Mouse (Mus musculus): Measurements from ENCODE around the gene Snapc5. TPM values are rescaled to one million over a fixed set of nuclear protein-coding genes. Genes with fewer than 3 reads are reported as not detected.
A peak's percentile ranks its signal among the peaks of the same experiment; 100 is the strongest.
"Not testable (repeated sequence)": the region's sequence is repeated elsewhere in the genome, so short reads cannot be mapped to it uniquely, and the experiment has no call there.

Snapc5 gene
- total RNA-seq, 2 experiments from 2014 or later, result 16.9 to 19.1 TPM

- not testable (repeated sequence) for DNase-seq (ENCODE audit: extremely low spot score in 1 of 2, low spot score in 1 of 2)
Observed at GRCm38 (mm10) chr9:64198763-64199418, 19.8 kb downstream of the Snapc5 start.

DNA sequence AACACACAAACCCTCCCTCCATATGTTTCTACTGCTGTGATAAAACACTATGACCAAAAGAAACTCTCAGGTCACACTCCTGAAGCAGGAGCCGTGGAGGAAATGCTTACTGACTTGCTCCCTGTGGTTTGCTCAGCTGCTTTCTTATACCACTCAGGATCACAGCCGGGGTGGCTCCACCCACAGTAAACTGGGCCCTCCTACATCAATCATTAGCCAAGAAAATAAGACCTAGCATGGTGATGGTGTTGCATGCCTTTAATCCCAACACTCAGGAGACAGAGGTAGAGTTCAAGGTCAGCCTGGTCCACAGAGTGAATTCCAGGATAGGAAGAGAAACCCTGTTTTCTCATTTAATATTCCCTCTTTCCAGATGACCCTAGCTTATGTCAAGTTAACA lies 20.8 kb downstream of the Snapc5 start:
- no peak for DNase-seq (ENCODE audit: extremely low spot score in 1 of 2, low spot score in 1 of 2)

DNA sequence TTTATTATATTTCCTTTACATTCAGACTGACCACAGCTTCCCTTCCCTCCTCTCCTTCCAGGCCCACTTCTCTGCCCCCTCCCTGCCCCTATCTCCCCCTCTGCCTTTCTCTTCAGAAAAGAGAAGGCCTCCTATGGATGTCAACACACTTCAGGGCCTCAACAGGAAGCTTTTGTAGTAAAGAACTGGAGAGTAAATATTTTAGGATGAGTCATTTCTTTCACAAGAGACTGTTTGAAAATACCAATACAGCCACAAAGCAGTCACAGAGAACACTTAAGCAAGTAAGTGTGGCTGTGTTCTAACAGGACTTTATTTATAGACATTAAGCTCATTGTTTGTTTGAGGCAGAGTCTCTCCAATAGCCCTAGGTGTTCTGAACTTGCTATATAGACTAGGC lies 23.3 kb downstream of the Snapc5 start:
- no peak for DNase-seq (ENCODE audit: extremely low spot score in 1 of 2, low spot score in 1 of 2)

- DNase-seq (ENCODE audit: extremely low spot score in 1 of 2, low spot score in 1 of 2), result no peak
Observed at GRCm38 (mm10) chr9:64202866-64203265, 23.8 kb downstream of the Snapc5 start.

- no peak for DNase-seq (ENCODE audit: extremely low spot score in 1 of 2, low spot score in 1 of 2)
Observed at GRCm38 (mm10) chr9:64207509-64208084, 28.5 kb downstream of the Snapc5 start.

DNA sequence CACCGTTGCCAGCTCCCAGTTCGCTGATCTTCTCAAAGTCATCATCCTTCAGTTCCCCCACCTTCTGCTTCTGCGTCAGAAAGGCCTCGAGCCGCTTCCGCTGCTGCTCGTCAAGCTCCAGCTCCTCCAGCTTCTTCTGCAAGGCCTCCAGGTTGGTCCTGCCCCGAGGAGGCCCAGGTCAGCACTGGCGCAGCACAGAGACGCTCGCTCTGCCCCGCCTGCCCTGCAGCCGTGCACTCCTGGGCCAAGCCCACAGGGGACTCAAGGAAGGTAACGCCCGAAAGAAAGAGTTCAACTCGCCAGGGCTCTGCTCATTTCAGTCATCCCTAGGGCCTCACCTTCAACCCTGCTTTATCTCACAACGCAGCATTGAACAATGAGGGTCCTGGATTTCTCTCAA lies 35.4 kb downstream of the Snapc5 start:
- DNase-seq (ENCODE audit: extremely low spot score in 1 of 2, low spot score in 1 of 2), result no peak

DNA sequence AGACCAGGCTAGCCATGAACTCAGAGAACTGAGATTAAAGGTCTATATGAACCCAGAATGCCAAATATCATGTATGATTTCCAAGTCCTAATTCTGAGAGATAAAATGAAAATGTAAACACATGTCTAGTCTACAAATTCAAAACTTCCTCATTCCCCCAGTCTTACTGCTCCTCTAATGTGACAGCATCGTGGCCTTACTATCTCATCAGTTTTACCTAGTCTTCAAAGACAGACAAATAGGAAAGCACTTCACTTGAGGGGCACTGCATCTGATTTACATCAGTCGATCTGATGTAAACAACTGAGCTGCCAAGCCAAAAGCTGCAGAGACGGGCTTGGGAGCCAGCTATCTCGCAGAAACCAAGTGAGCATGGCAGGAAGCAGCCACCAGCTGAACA lies 37.0 kb downstream of the Snapc5 start:
- DNase-seq (ENCODE audit: extremely low spot score in 1 of 2, low spot score in 1 of 2), result no peak

DNA sequence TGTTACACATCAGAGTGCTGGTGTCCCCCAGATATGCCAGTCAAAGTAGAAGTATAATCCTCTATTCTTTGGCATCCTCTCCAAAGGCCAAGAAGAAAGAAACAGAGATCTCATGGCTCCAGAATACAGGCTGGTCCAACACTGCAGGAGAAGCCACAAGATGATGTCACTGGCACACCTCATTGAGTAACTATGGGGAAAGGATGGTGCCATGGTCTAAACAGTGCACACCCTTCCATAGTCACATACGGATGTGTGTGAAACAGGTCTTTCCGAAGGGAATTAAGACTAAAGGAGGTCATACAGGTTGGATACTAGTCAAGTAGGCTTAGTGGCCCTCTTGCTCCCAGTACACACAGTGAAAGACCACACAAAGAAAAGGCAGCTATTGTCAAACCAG lies 37.6 kb downstream of the Snapc5 start:
- DNase-seq (ENCODE audit: extremely low spot score in 1 of 2, low spot score in 1 of 2), result no peak

DNA sequence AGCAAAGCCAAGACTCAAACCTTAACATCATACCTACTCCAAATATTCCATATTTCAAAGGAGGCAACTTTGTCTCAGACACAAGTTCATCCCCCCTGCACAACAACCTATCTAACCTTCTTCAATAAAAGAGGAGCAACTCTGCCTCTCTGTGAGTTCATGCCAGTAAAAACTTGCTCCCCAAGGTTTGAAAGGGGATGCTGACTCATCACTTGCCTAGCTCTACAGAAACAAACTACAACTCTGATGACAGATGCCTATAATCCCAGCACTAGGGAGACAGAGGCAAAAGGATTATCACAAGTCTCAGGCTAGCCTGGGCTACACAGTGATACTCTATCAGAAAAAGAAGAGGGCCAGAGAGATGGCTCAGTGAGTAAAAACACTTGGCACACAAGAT lies 38.8 kb downstream of the Snapc5 start:
- DNase-seq (ENCODE audit: extremely low spot score in 1 of 2, low spot score in 1 of 2), result no peak

DNA sequence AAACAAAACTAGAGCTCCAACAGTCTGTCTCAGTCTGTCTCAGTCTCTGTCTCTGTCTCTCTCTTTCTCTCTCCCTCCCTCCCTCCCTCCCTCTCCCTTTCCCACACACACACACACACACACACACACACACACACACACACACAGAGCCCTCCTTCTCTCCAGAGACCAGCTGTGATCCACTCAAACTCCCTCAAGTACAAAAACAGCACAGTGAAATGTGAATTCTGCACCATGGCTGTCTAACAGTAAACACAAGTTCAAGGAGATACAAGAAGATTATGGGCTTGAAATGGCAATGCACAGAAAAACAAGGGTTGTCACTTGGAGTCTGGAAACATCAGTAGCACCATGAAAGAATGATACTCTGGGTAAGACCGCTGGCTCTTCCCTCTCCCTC lies 40.2 kb downstream of the Snapc5 start:
- DNase-seq (ENCODE audit: extremely low spot score in 1 of 2, low spot score in 1 of 2), result no peak

- no peak for DNase-seq (ENCODE audit: extremely low spot score in 1 of 2, low spot score in 1 of 2)
Observed at GRCm38 (mm10) chr9:64219772-64220420, 40.8 kb downstream of the Snapc5 start.

- DNase-seq (ENCODE audit: extremely low spot score in 1 of 2, low spot score in 1 of 2), result no peak
Observed at GRCm38 (mm10) chr9:64220603-64221002, 41.5 kb downstream of the Snapc5 start.

- peak in 1 of 2 experiments; percentile 36 for DNase-seq (ENCODE audit: extremely low spot score in 1 of 2, low spot score in 1 of 2)
Observed at GRCm38 (mm10) chr9:64221480-64221879, 42.4 kb downstream of the Snapc5 start.

DNA sequence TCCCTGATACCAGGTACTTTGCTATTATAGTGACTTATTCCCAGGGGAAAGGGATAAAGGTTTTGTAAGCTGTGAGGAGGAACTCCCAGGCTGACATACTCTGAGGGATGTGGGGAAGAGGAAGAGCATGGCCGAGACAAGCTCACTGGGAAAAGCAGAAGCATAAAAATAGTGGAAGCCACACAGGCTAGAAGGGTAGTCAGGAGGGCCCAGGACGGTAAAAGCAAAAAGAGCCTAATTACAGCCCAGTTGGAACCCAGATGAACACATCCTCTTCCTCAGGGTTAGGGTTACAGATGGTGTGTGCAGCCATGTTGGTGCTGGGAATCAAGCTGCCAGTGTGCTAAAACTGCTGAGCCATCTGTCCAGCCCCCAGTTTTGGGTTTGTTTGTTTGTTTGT lies 43.0 kb downstream of the Snapc5 start:
- DNase-seq (ENCODE audit: extremely low spot score in 1 of 2, low spot score in 1 of 2), result no peak

DNA sequence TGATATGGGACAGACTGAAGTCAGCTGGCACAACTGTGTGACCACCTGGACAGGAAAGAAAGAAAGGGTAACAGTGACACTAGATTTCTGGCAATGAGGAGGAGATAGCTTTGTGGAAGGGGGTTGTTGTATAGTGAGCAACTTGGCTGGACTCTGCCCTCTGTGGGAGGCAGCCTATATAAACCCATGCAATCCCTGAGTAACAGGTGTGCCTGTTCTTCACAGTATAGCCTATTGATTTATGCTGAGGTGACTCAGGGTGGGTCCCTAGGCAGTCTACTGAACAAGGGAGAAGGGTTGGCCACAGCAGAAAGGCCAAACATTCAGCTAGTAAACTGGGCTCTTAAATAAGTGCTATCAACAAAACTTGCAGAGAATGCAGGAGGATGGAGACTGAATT lies 46.7 kb downstream of the Snapc5 start:
- no peak for DNase-seq (ENCODE audit: extremely low spot score in 1 of 2, low spot score in 1 of 2)

- no peak for DNase-seq (ENCODE audit: extremely low spot score in 1 of 2, low spot score in 1 of 2)
Observed at GRCm38 (mm10) chr9:64227736-64228135, 48.7 kb downstream of the Snapc5 start.

DNA sequence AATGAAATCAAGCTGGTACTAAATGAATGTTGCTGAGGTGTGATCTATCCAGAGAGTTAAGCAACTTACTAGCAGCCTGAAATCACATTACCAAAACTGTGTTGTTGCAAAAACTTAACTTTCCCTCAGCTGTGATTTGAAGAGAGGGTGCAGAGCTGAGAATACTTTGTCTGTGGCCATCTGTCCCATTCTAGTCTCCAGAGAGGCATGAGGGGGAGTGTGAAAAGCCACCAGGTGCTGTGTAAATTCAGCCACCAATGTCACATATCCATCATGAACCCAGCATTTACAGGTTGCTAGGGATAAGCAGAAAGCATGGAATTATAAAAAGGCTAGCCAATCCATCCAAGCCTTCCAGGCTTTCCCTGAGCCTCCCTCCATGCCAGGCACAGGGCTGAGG lies 49.9 kb downstream of the Snapc5 start:
- no peak for DNase-seq (ENCODE audit: extremely low spot score in 1 of 2, low spot score in 1 of 2)

GRCm38 (mm10) chr9:64231171-64231570 lies 52.1 kb downstream of the Snapc5 start:
- DNase-seq (ENCODE audit: extremely low spot score in 1 of 2, low spot score in 1 of 2), result no peak

GRCm38 (mm10) chr9:64231674-64232073 lies 52.6 kb downstream of the Snapc5 start:
- no peak for DNase-seq (ENCODE audit: extremely low spot score in 1 of 2, low spot score in 1 of 2)

- no peak for DNase-seq (ENCODE audit: extremely low spot score in 1 of 2, low spot score in 1 of 2)
Observed at GRCm38 (mm10) chr9:64232257-64232957, 53.3 kb downstream of the Snapc5 start.
